Mouse (Mus musculus) megakaryocyte, embryonic 14.5 days (primary cell): ENCODE measurements at regions not wholly inside any gene's neighbourhood (a gene's known extent, or its start where the extent isn't known, plus 50 kb on each side); places are given as distances from the start of the nearest gene placed in this dataset.
"Not testable (repeated sequence)": the region's sequence is repeated elsewhere in the genome, so short reads cannot be mapped to it uniquely, and the experiment has no call there.

Experiments used
- H3K27me3 ChIP-seq: replicated peaks from 2 replicates; pipeline ENCODE3; 2012; ENCODE audit warnings: inconsistent platforms
- H3K36me3 ChIP-seq: replicated peaks from 2 replicates; pipeline ENCODE3; 2012; ENCODE audit warnings: low read length, inconsistent platforms, mixed read lengths
- H3K4me1 ChIP-seq: 2 replicates; pipeline ENCODE4 v1.6.1; 2012; ENCODE audit warnings: inconsistent platforms
- H3K4me3 ChIP-seq: replicated peaks from 2 replicates; pipeline ENCODE3; 2012; ENCODE audit warnings: moderate library complexity, mild to moderate bottlenecking, inconsistent platforms
- H3K9me3 ChIP-seq: 2 replicates; pipeline ENCODE4 v1.6.1; 2012; ENCODE audit warnings: inconsistent platforms
- FLI1 ChIP-seq: IDR thresholded peaks from 2 replicates; pipeline ENCODE4 v1.6.1; 2012; ENCODE audit warnings: low read length, inconsistent platforms, mixed read lengths
- GATA1 ChIP-seq: IDR thresholded peaks from 3 replicates; pipeline ENCODE4 v1.6.1; 2012; ENCODE audit warnings: mixed read lengths, low read length, inconsistent platforms, borderline replicate concordance

GRCm38 (mm10) chr13:111904616-111905212, 95.9 kb upstream of the Map3k1 start:
- no peaks in the 10 kb centered on the region for H3K9me3 ChIP-seq
- TF ChIP-seq FLI1 (no peak), GATA1 (no peak)
- peaks cover 12% of the 10 kb centered on the region for H3K4me1 ChIP-seq
- H3K36me3 ChIP-seq: no peaks in the 10 kb centered on the region
- H3K4me3 ChIP-seq: peak overlapping the region; percentile 24
- H3K27me3 ChIP-seq: no peaks in the 10 kb centered on the region

- TF ChIP-seq FLI1 (no peak), GATA1 (no peak)
- H3K4me1 ChIP-seq: peaks cover 12% of the 10 kb centered on the region
- no peaks in the 10 kb centered on the region for H3K9me3 ChIP-seq
- H3K36me3 ChIP-seq: no peaks in the 10 kb centered on the region
- H3K4me3 ChIP-seq: peak overlapping the region; percentile 64
- no peaks in the 10 kb centered on the region for H3K27me3 ChIP-seq
These were observed 96.5 kb upstream of the Map3k1 start for GRCm38 (mm10) chr13:111905213-111905701.

- Histone ChIP-seq H3K9me3 (peaks cover 4% of the 10 kb centered on the region; the same call in 1 of the 2 replicates), H3K4me3 (no peak overlapping the region), H3K27me3 (peaks cover 4% of the 10 kb centered on the region), H3K4me1 (no peaks in the 10 kb centered on the region), H3K36me3 (no peaks in the 10 kb centered on the region)
- TF ChIP-seq FLI1 (no peak), GATA1 (no peak)
These were observed 102.3 kb upstream of the Map3k1 start for GRCm38 (mm10) chr13:111911071-111911470.

GRCm38 (mm10) chr13:111911661-111912312, 103.0 kb upstream of the Map3k1 start:
- Histone ChIP-seq H3K4me3 (no peak overlapping the region), H3K36me3 (no peaks in the 10 kb centered on the region), H3K4me1 (no peaks in the 10 kb centered on the region), H3K27me3 (peaks cover 6% of the 10 kb centered on the region), H3K9me3 (peaks cover 4% of the 10 kb centered on the region; the same call in 1 of the 2 replicates)
- TF ChIP-seq FLI1 (no peak), GATA1 (no peak)

- no peaks in the 10 kb centered on the region for H3K4me1 ChIP-seq
- no peak overlapping the region for H3K4me3 ChIP-seq
- TF ChIP-seq GATA1 (no peak), FLI1 (no peak)
- H3K27me3 ChIP-seq: peaks cover 8% of the 10 kb centered on the region
- H3K36me3 ChIP-seq: no peaks in the 10 kb centered on the region
- H3K9me3 ChIP-seq: peaks cover 4% of the 10 kb centered on the region; the same call in 1 of the 2 replicates
These were observed 105.6 kb upstream of the Map3k1 start for GRCm38 (mm10) chr13:111914348-111914913.

- H3K4me1 ChIP-seq: not testable (repeated sequence)
These were observed 110.6 kb upstream of the Map3k1 start for GRCm38 (mm10) chr13:111919417-111919816.

GRCm38 (mm10) chr13:111920534-111920933, 111.7 kb upstream of the Map3k1 start:
- Histone ChIP-seq H3K9me3 (peaks cover 18% of the 10 kb centered on the region), H3K4me1 (no peaks in the 10 kb centered on the region), H3K27me3 (peaks cover 4% of the 10 kb centered on the region), H3K36me3 (no peaks in the 10 kb centered on the region), H3K4me3 (no peak overlapping the region)
- no peak for TF ChIP-seq FLI1
- TF ChIP-seq GATA1: no peak

More at GRCm38 (mm10) chr13:111919417-111919816, 110.6 kb upstream of the Map3k1 start:
- not testable (repeated sequence) for H3K27me3 ChIP-seq, H3K4me3 ChIP-seq, H3K36me3 ChIP-seq
- peaks cover 18% of the 10 kb centered on the region for H3K9me3 ChIP-seq

- Histone ChIP-seq H3K36me3 (no peaks in the 10 kb centered on the region), H3K4me1 (no peaks in the 10 kb centered on the region), H3K27me3 (peaks cover 4% of the 10 kb centered on the region), H3K9me3 (peaks cover 18% of the 10 kb centered on the region), H3K4me3 (no peak overlapping the region)
- TF ChIP-seq GATA1: no peak
- no peak for TF ChIP-seq FLI1
These were observed 112.6 kb upstream of the Map3k1 start for GRCm38 (mm10) chr13:111921142-111922035.

- no peaks in the 10 kb centered on the region for H3K27me3 ChIP-seq
- H3K4me3 ChIP-seq: no peak overlapping the region
- H3K9me3 ChIP-seq: peaks cover 18% of the 10 kb centered on the region
- H3K4me1 ChIP-seq: no peaks in the 10 kb centered on the region
- TF ChIP-seq FLI1 (no peak), GATA1 (no peak)
- H3K36me3 ChIP-seq: no peaks in the 10 kb centered on the region
These were observed 116.6 kb upstream of the Map3k1 start for GRCm38 (mm10) chr13:111925349-111925748.

GRCm38 (mm10) chr13:111926801-111927200, 118.0 kb upstream of the Map3k1 start:
- Histone ChIP-seq H3K4me3 (no peak overlapping the region), H3K9me3 (peaks cover 14% of the 10 kb centered on the region), H3K27me3 (no peaks in the 10 kb centered on the region), H3K36me3 (no peaks in the 10 kb centered on the region), H3K4me1 (no peaks in the 10 kb centered on the region)
- TF ChIP-seq GATA1 (no peak), FLI1 (no peak)
